Mouse (Mus musculus): ENCODE data around the gene Cdca4.

DNA sequence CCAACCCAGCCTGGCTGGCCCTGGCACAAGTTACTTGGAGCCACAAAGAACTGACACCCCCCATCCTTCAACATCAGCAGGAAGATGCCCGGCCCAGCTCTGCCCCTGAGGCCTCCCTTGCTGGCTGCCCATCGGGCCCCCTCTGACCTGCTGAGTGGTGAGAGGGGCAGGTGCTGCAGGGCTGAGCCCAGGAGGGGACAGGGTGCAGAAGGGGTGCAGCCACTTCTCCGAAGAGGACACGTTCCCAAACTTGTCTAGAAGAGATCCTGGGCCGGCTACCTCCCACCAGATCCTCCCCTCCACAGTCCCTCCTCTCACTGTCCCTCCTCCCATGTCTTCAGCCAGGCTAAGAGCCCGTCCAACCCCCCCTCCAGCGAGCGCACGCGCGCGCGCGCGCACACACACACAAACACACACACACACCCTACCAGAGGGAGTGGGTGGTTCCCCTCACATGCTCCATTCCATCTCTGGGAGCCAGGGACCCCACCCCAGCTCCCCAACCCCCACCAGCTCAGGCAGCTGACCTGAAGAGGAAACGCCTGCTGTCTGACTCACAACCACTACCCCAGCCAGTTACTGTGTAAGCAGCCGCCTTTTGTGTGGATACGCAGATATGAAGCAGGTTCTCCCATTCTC, 33.6 kb downstream of the Cdca4 start:
- TF ChIP-seq CTCF (IDR thresholded peaks at IDR 0.05; ENCODE audit: extremely low read depth, insufficient read length, insufficient replicate concordance, low read depth, low read length), result no peak
- TF ChIP-seq POLR2A (IDR thresholded peaks at IDR 0.05; ENCODE audit: low read depth, low read length), result no peak
